Mouse (Mus musculus) bone marrow macrophage, adult 2 months (primary cell): ENCODE measurements around the gene Cpa2.

ENCODE experiments used
- CTCF ChIP-seq: IDR thresholded peaks from 2 replicates; pipeline ENCODE4 v1.5.1; 2012; ENCODE audit warnings: low read depth, mild to moderate bottlenecking, low read length, moderate library complexity
- POLR2A ChIP-seq: IDR thresholded peaks from 2 replicates; pipeline ENCODE4 v1.6.1; 2012; ENCODE audit warnings: mild to moderate bottlenecking, low read depth, low read length, borderline replicate concordance

DNA sequence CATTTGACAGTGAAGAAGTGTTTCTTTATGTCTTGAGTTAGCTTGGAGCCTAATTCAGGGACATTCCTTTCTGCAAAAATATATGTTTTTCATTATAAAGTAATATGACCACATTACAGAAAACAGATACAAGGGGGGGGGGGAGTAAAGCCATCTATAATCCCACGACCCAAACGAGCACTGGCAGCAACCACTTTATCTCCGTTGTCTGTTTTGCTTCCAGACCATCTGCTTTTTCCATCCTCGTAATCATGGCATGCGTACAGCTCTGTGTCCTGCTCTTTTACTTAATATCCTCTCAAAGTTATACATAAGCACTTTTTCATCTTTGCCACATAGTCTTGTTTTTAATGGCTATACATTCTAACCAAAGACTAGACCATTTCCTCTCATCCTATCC lies 32.0 kb downstream of the Cpa2 start:
- no peak for TF ChIP-seq POLR2A
- TF ChIP-seq CTCF, result no peak
